Mouse (Mus musculus): ENCODE measurements at regions not wholly inside any gene's neighbourhood (a gene's known extent, or its start where the extent isn't known, plus 50 kb on each side); places are given as distances from the start of the nearest gene placed in this dataset.

- no peaks in the 10 kb centered on the region for H3K9me3 ChIP-seq (replicated peaks)
- no peaks in the 10 kb centered on the region for H3K4me1 ChIP-seq
- H3K27ac ChIP-seq: no peak overlapping the region
- H3K36me3 ChIP-seq: no peaks in the 10 kb centered on the region
- WGBS (ENCODE audit: insufficient replicate concordance): 68% methylated on average over 4 of the region's 4 CpGs
- ATAC-seq: no peak
- no peak overlapping the region for H3K4me3 ChIP-seq
- peaks cover 12% of the 10 kb centered on the region for H3K27me3 ChIP-seq (replicated peaks)
- no peak overlapping the region for H3K9ac ChIP-seq
- H3K4me2 ChIP-seq: no peak overlapping the region
These were observed 237.0 kb upstream of the Gm37988 start for GRCm38 (mm10) chr1:4570730-4571129.

- no peaks in the 10 kb centered on the region for H3K36me3 ChIP-seq
- H3K9me3 ChIP-seq (replicated peaks): no peaks in the 10 kb centered on the region
- peaks cover 12% of the 10 kb centered on the region for H3K27me3 ChIP-seq (replicated peaks)
- H3K4me3 ChIP-seq: peak overlapping the region; percentile 52
- 1% methylated on average over 55 of the region's 58 CpGs for WGBS (ENCODE audit: insufficient replicate concordance)
- H3K4me2 ChIP-seq: peak overlapping the region; percentile 74
- 0 out of 2 replicates have a peak overlapping the region, but pooled peaks have one; percentile 20 for H3K27ac ChIP-seq
- H3K4me1 ChIP-seq: no peaks in the 10 kb centered on the region
- H3K9ac ChIP-seq: peak overlapping the region; percentile 39; the same call in 1 of the 2 replicates
- peak; percentile 77 for ATAC-seq
These were observed 236.1 kb upstream of the Gm37988 start for GRCm38 (mm10) chr1:4571299-4572202.

GRCm38 (mm10) chr1:4572311-4572710, 235.4 kb upstream of the Gm37988 start:
- H3K27me3 ChIP-seq (replicated peaks): peaks cover 12% of the 10 kb centered on the region
- no peaks in the 10 kb centered on the region for H3K4me1 ChIP-seq
- no peaks in the 10 kb centered on the region for H3K9me3 ChIP-seq (replicated peaks)
- no peak overlapping the region for H3K4me3 ChIP-seq
- H3K36me3 ChIP-seq: no peaks in the 10 kb centered on the region
- no peak overlapping the region for H3K27ac ChIP-seq
- no peak overlapping the region for H3K9ac ChIP-seq
- ATAC-seq: no peak
- 0 out of 2 replicates have a peak overlapping the region, but pooled peaks have one; percentile 74 for H3K4me2 ChIP-seq
- WGBS (ENCODE audit: insufficient replicate concordance): 46% methylated on average over 3 of the region's 3 CpGs

- ATAC-seq: no peak
These were observed 233.6 kb upstream of the Gm37988 start for GRCm38 (mm10) chr1:4574101-4574500.

DNA sequence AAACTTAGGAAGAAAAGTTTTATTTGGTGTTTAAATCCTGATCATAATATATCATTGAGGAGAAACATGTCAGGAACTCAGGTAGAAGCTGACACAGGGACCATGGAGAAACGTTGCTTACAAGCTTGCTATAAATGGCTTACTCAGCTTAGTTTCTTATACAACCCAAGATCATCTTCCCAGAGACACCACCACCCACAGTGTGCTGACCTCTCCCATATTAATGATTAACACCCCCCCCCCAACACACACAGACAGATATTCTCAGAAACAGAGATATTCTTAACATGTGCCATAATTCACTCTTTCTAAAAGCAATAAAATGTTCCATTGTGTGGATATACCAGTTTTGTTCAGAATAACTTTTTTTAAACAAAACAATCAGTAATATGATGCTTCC, 230.7 kb upstream of the Gm37988 start:
- no peak for ATAC-seq
- Histone ChIP-seq H3K27ac (no peak overlapping the region), H3K9ac (no peak overlapping the region), H3K4me3 (no peak overlapping the region), H3K9me3 (replicated peaks) (no peaks in the 10 kb centered on the region), H3K4me1 (no peaks in the 10 kb centered on the region), H3K4me2 (no peak overlapping the region), H3K36me3 (no peaks in the 10 kb centered on the region), H3K27me3 (replicated peaks) (peaks cover 2% of the 10 kb centered on the region)
- 38% methylated on average over 1 of the region's 1 CpGs for WGBS (ENCODE audit: insufficient replicate concordance)

More at GRCm38 (mm10) chr1:4574101-4574500, 233.6 kb upstream of the Gm37988 start:
- no peak overlapping the region for H3K27ac ChIP-seq
- H3K27me3 ChIP-seq (replicated peaks): peaks cover 12% of the 10 kb centered on the region
- no peak overlapping the region for H3K9ac ChIP-seq
- H3K9me3 ChIP-seq (replicated peaks): no peaks in the 10 kb centered on the region
- H3K4me3 ChIP-seq: no peak overlapping the region
- H3K4me1 ChIP-seq: no peaks in the 10 kb centered on the region
- 59% methylated on average over 1 of the region's 1 CpGs for WGBS (ENCODE audit: insufficient replicate concordance)
- H3K36me3 ChIP-seq: no peaks in the 10 kb centered on the region
- H3K4me2 ChIP-seq: no peak overlapping the region

DNA sequence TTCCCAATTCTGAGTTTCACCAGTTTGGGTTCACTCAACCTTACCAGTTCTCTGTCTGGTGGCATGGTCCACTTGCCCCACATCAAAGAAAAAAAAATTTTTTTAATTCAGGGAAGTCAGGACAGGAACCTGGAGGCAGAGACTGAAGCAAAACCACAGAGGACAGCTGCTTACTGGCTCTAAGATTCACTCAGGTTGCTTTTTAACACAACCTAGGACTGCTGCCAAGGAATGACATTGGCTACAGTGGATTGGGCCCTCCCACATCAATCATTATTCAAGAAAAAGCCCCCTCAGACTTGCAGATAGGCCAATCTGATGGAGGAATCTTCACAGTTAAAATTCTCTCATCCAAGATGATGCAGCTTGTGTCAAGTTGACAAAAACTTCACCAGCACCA, 225.2 kb upstream of the Gm37988 start:
- ATAC-seq: no peak
- H3K9ac ChIP-seq: no peak overlapping the region
- H3K4me3 ChIP-seq: no peak overlapping the region
- no peaks in the 10 kb centered on the region for H3K27me3 ChIP-seq (replicated peaks)
- H3K9me3 ChIP-seq (replicated peaks): no peaks in the 10 kb centered on the region
- H3K27ac ChIP-seq: no peak overlapping the region
- no peak overlapping the region for H3K4me2 ChIP-seq
- H3K36me3 ChIP-seq: no peaks in the 10 kb centered on the region
- H3K4me1 ChIP-seq: no peaks in the 10 kb centered on the region

DNA sequence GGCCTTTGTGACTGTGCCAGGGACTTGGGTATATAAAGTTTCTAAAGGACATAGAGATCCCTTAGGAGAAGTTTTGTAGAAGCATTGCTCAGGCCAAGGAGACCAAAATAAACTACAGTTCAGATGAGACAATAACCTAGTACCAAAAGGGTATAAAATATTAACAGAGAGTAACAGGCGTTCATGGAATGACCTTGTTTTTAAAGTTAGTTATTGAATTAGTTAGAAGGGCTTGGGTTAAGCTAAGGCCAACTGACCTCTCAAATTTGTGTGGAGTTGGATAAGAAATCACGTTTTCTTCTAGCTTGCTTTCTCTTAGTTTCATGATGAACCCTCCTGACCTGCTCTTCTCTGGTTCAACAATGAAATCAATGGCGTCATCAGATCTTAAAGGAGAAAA, 209.8 kb upstream of the Gm37988 start:
- H3K27ac ChIP-seq: no peak overlapping the region
- H3K4me1 ChIP-seq: peaks cover 14% of the 10 kb centered on the region
- no peak for ATAC-seq
- no peak overlapping the region for H3K4me3 ChIP-seq
- H3K36me3 ChIP-seq: no peaks in the 10 kb centered on the region
- no peaks in the 10 kb centered on the region for H3K9me3 ChIP-seq (replicated peaks)
- no peaks in the 10 kb centered on the region for H3K27me3 ChIP-seq (replicated peaks)
- no peak overlapping the region for H3K4me2 ChIP-seq
- no peak overlapping the region for H3K9ac ChIP-seq
- 60% methylated on average over 3 of the region's 3 CpGs for whole genome bisulfite sequencing (ENCODE audit: insufficient replicate concordance)

GRCm38 (mm10) chr1:4598425-4598824, 209.3 kb upstream of the Gm37988 start:
- Histone ChIP-seq H3K27me3 (replicated peaks) (no peaks in the 10 kb centered on the region), H3K27ac (no peak overlapping the region), H3K9ac (no peak overlapping the region), H3K9me3 (replicated peaks) (no peaks in the 10 kb centered on the region), H3K4me2 (no peak overlapping the region), H3K4me3 (no peak overlapping the region), H3K36me3 (no peaks in the 10 kb centered on the region), H3K4me1 (peaks cover 15% of the 10 kb centered on the region)
- ATAC-seq: no peak
- WGBS (ENCODE audit: insufficient replicate concordance): 40% methylated on average over 3 of the region's 3 CpGs

GRCm38 (mm10) chr1:4602386-4602785, 205.3 kb upstream of the Gm37988 start:
- peaks cover 15% of the 10 kb centered on the region for H3K4me1 ChIP-seq
- H3K36me3 ChIP-seq: no peaks in the 10 kb centered on the region
- ATAC-seq: peak; percentile 58
- H3K4me3 ChIP-seq: no peak overlapping the region
- no peak overlapping the region for H3K4me2 ChIP-seq
- WGBS (ENCODE audit: insufficient replicate concordance): 37% methylated on average over 3 of the region's 3 CpGs
- no peak overlapping the region for H3K9ac ChIP-seq
- no peaks in the 10 kb centered on the region for H3K27me3 ChIP-seq (replicated peaks)
- H3K27ac ChIP-seq: no peak overlapping the region
- H3K9me3 ChIP-seq (replicated peaks): no peaks in the 10 kb centered on the region

- Histone ChIP-seq H3K9me3 (replicated peaks) (no peaks in the 10 kb centered on the region), H3K36me3 (no peaks in the 10 kb centered on the region), H3K4me2 (no peak overlapping the region), H3K4me1 (no peaks in the 10 kb centered on the region), H3K27ac (no peak overlapping the region), H3K9ac (no peak overlapping the region), H3K4me3 (no peak overlapping the region), H3K27me3 (replicated peaks) (no peaks in the 10 kb centered on the region)
- ATAC-seq: no peak
- 52% methylated on average over 2 of the region's 2 CpGs for WGBS (ENCODE audit: insufficient replicate concordance)
These were observed 198.9 kb upstream of the Gm37988 start for GRCm38 (mm10) chr1:4608824-4609223.

DNA sequence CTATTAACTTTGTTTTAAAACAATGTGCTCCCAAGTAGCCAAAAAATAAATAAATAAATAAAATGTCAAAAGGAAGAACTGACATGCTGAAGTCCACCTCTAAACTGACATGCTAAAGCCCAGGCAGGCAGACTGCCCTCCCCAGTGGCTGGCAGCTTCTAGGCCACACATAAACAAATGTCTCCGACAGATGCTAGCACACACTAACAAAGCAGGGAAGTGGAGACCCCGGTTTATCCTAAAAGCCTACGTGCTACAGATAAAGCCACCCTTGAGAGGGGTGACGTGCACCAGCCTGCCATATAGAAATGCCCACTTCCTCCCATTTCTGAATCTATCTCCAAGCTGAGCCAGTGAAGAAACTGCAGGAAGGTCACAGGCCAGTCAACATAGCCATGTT, 194.4 kb upstream of the Gm37988 start:
- Histone ChIP-seq H3K9me3 (replicated peaks) (no peaks in the 10 kb centered on the region), H3K4me2 (no peak overlapping the region), H3K4me1 (no peaks in the 10 kb centered on the region), H3K27ac (no peak overlapping the region), H3K27me3 (replicated peaks) (no peaks in the 10 kb centered on the region), H3K36me3 (no peaks in the 10 kb centered on the region), H3K9ac (no peak overlapping the region), H3K4me3 (no peak overlapping the region)
- ATAC-seq: no peak
- 41% methylated on average over 4 of the region's 4 CpGs for WGBS (ENCODE audit: insufficient replicate concordance)

DNA sequence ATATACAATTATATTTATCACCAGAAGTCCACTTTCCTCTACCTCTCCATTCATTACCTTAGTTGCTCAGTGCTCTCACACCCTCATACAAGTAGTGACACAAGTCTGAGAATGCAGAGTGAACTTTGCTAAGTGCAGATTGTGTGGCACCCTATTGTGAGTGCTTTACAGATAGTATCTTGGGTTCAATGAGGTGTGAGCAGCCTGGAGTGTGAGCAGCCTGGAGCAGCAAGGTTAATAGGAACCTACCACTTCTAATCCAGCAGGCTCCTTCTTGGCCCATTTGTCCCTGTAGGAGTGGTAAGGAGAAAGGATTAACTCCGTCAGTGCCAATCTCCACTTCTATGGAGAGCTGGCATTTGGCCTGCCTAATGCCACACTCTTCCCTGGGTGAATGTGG, 192.4 kb upstream of the Gm37988 start:
- H3K4me3 ChIP-seq: no peak overlapping the region
- no peaks in the 10 kb centered on the region for H3K9me3 ChIP-seq (replicated peaks)
- H3K4me1 ChIP-seq: no peaks in the 10 kb centered on the region
- no peak overlapping the region for H3K4me2 ChIP-seq
- no peaks in the 10 kb centered on the region for H3K36me3 ChIP-seq
- WGBS (ENCODE audit: insufficient replicate concordance): 74% methylated on average over 1 of the region's 1 CpGs
- H3K27me3 ChIP-seq (replicated peaks): no peaks in the 10 kb centered on the region
- no peak for ATAC-seq
- no peak overlapping the region for H3K27ac ChIP-seq
- no peak overlapping the region for H3K9ac ChIP-seq

- Histone ChIP-seq H3K9me3 (replicated peaks) (no peaks in the 10 kb centered on the region), H3K4me3 (no peak overlapping the region), H3K27me3 (replicated peaks) (no peaks in the 10 kb centered on the region), H3K4me2 (no peak overlapping the region), H3K4me1 (no peaks in the 10 kb centered on the region), H3K9ac (no peak overlapping the region), H3K36me3 (no peaks in the 10 kb centered on the region), H3K27ac (no peak overlapping the region)
- no peak for ATAC-seq
- WGBS (ENCODE audit: insufficient replicate concordance): 57% methylated on average over 10 of the region's 10 CpGs
These were observed 190.2 kb upstream of the Gm37988 start for GRCm38 (mm10) chr1:4617479-4617878.
